Mouse (Mus musculus): ENCODE results near the gene Fam216b. TPM values are rescaled to one million over a fixed set of nuclear protein-coding genes. Genes with fewer than 3 reads are reported as not detected.

Fam216b gene
- polyA plus RNA-seq, 1 experiment from 2014 or later, result 3.8 TPM

DNA sequence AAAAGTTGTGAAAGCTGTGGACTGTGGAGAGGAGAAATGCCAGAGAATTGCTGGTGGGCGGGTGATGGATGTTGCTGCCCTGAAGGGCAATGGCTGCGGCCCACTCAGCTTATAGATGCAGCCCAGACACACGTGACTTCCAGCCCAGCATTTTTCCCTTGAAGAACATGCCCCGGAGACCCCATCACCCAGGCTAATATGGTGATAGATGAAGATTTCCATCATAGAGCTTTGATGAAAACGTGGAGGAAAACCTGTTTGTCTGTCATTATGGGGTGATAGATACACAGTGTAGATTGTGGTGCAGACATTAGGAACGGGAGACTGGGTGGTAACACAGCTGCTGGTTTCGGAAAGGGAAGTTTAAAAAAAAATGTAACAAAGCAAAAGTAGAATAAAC, 31.4 kb downstream of the Fam216b start:
- Histone ChIP-seq H3K4me3 (ENCODE audit: low read depth, low read length) (no peak overlapping the region), H3K36me3 (ENCODE audit: control insufficient read depth, insufficient read depth, low read length) (no peaks in the 10 kb centered on the region), H3K4me2 (ENCODE audit: low read length) (no peak overlapping the region), H3K9ac (ENCODE audit: low read depth, low read length) (no peak overlapping the region), H3K27me3 (ENCODE audit: control insufficient read depth, insufficient read depth, low read depth, low read length) (no peaks in the 10 kb centered on the region), H3K4me1 (ENCODE audit: control insufficient read depth, insufficient read depth, low read length) (peaks cover 7% of the 10 kb centered on the region; the same call in 1 of the 2 replicates), H3K27ac (ENCODE audit: low read length) (no peak overlapping the region), H3K9me3 (replicated peaks; ENCODE audit: control insufficient read depth, low read length, poor library complexity, severe bottlenecking) (no peaks in the 10 kb centered on the region)
- no peak for ATAC-seq
- 85% methylated on average over 7 of the region's 7 CpGs for WGBS

- H3K36me3 ChIP-seq (ENCODE audit: control insufficient read depth, insufficient read depth, low read length), result no peaks in the 10 kb centered on the region
- no peak overlapping the region for H3K4me2 ChIP-seq (ENCODE audit: low read length)
- no peak overlapping the region for H3K27ac ChIP-seq (ENCODE audit: low read length)
- no peaks in the 10 kb centered on the region for H3K27me3 ChIP-seq (ENCODE audit: control insufficient read depth, insufficient read depth, low read depth, low read length)
- no peaks in the 10 kb centered on the region for H3K9me3 ChIP-seq (replicated peaks; ENCODE audit: control insufficient read depth, low read length, poor library complexity, severe bottlenecking)
- no peak overlapping the region for H3K9ac ChIP-seq (ENCODE audit: low read depth, low read length)
- no peak overlapping the region for H3K4me3 ChIP-seq (ENCODE audit: low read depth, low read length)
- no peak for ATAC-seq
- 90% methylated on average over 3 of the region's 3 CpGs for WGBS
- H3K4me1 ChIP-seq (ENCODE audit: control insufficient read depth, insufficient read depth, low read length), result peaks cover 7% of the 10 kb centered on the region; the same call in 1 of the 2 replicates
These were observed 32.4 kb downstream of the Fam216b start for GRCm38 (mm10) chr14:78056371-78056770.

GRCm38 (mm10) chr14:78048674-78049073, 40.1 kb downstream of the Fam216b start:
- Histone ChIP-seq H3K9ac (ENCODE audit: low read depth, low read length) (no peak overlapping the region), H3K4me3 (ENCODE audit: low read depth, low read length) (no peak overlapping the region), H3K4me1 (ENCODE audit: control insufficient read depth, insufficient read depth, low read length) (no peaks in the 10 kb centered on the region), H3K36me3 (ENCODE audit: control insufficient read depth, insufficient read depth, low read length) (no peaks in the 10 kb centered on the region), H3K27ac (ENCODE audit: low read length) (no peak overlapping the region), H3K4me2 (ENCODE audit: low read length) (no peak overlapping the region), H3K9me3 (replicated peaks; ENCODE audit: control insufficient read depth, low read length, poor library complexity, severe bottlenecking) (no peaks in the 10 kb centered on the region), H3K27me3 (ENCODE audit: control insufficient read depth, insufficient read depth, low read depth, low read length) (no peaks in the 10 kb centered on the region)
- 88% methylated on average over 4 of the region's 4 CpGs for WGBS
- ATAC-seq, result no peak

DNA sequence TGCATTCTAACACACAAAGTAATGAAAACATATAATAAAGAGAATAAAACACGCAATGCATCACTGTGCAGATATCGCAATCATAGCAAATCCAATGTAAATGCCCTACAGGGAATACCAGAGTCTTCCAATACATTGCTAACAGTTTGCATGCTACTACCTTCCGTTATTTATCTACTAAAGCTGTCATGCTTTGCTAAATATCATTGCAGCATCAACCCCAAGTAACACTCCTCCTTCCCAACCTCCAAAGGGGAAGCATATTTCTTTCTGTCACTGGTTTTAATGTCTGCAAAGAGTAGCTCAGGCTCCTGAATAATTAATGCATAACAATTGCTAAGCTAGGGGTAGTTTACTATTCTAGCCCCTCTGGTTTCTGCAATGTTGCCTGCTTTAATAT, 40.5 kb downstream of the Fam216b start:
- Histone ChIP-seq H3K4me1 (ENCODE audit: control insufficient read depth, insufficient read depth, low read length) (no peaks in the 10 kb centered on the region), H3K9me3 (replicated peaks; ENCODE audit: control insufficient read depth, low read length, poor library complexity, severe bottlenecking) (no peaks in the 10 kb centered on the region), H3K9ac (ENCODE audit: low read depth, low read length) (no peak overlapping the region), H3K4me3 (ENCODE audit: low read depth, low read length) (no peak overlapping the region), H3K36me3 (ENCODE audit: control insufficient read depth, insufficient read depth, low read length) (no peaks in the 10 kb centered on the region), H3K27me3 (ENCODE audit: control insufficient read depth, insufficient read depth, low read depth, low read length) (no peaks in the 10 kb centered on the region), H3K4me2 (ENCODE audit: low read length) (no peak overlapping the region), H3K27ac (ENCODE audit: low read length) (no peak overlapping the region)
- no peak for ATAC-seq
- WGBS, result 84% methylated on average over 3 of the region's 3 CpGs

- H3K4me1 ChIP-seq (ENCODE audit: control insufficient read depth, insufficient read depth, low read length), result no peaks in the 10 kb centered on the region; the same call in 1 of the 2 replicates
- H3K4me2 ChIP-seq (ENCODE audit: low read length), result no peak overlapping the region
- no peaks in the 10 kb centered on the region for H3K36me3 ChIP-seq (ENCODE audit: control insufficient read depth, insufficient read depth, low read length)
- no peak overlapping the region for H3K9ac ChIP-seq (ENCODE audit: low read depth, low read length)
- H3K9me3 ChIP-seq (replicated peaks; ENCODE audit: control insufficient read depth, low read length, poor library complexity, severe bottlenecking), result no peaks in the 10 kb centered on the region
- H3K27me3 ChIP-seq (ENCODE audit: control insufficient read depth, insufficient read depth, low read depth, low read length), result no peaks in the 10 kb centered on the region
- no peak overlapping the region for H3K27ac ChIP-seq (ENCODE audit: low read length)
- H3K4me3 ChIP-seq (ENCODE audit: low read depth, low read length), result no peak overlapping the region
- no peak for ATAC-seq
- 25% methylated on average over 2 of the region's 2 CpGs for WGBS
These were observed 45.7 kb downstream of the Fam216b start for GRCm38 (mm10) chr14:78043079-78043478.

DNA sequence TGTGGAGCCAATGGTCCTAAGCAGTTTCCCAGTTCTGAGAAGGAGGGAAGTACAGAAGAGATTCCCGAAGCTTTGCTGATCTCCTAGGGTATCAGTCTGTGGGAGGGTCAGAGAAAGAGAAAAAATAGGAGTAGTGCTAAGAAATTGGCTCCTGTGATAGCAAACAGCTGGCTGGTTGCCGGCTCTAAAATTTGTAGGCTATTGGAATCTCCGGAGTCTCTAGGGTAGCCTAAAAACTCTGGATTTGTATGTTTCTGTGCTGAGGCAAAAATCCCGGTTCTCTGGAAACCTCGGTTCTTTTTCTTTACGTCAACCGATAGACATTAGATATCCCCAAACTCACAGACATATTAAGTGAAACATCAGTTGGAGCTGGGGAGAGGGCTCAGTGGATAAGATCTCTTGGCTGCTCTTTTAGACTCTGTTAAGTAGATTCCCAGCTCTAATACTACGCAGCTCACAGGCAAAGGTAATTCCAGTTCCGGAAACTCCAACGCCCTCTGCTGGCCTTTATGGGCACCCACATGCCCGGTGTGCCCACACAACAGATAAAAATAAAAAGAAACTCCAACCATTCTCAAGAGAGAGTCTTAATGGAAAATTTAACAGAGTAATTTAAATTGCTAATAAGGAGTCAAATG, 46.8 kb downstream of the Fam216b start:
- WGBS, result 83% methylated on average over 11 of the region's 11 CpGs
- no peak overlapping the region for H3K4me3 ChIP-seq (ENCODE audit: low read depth, low read length)
- H3K27ac ChIP-seq (ENCODE audit: low read length), result no peak overlapping the region
- no peaks in the 10 kb centered on the region for H3K9me3 ChIP-seq (replicated peaks; ENCODE audit: control insufficient read depth, low read length, poor library complexity, severe bottlenecking)
- no peak for ATAC-seq
- no peaks in the 10 kb centered on the region for H3K36me3 ChIP-seq (ENCODE audit: control insufficient read depth, insufficient read depth, low read length)
- H3K4me1 ChIP-seq (ENCODE audit: control insufficient read depth, insufficient read depth, low read length), result no peaks in the 10 kb centered on the region; the same call in 1 of the 2 replicates
- H3K4me2 ChIP-seq (ENCODE audit: low read length), result no peak overlapping the region
- H3K27me3 ChIP-seq (ENCODE audit: control insufficient read depth, insufficient read depth, low read depth, low read length), result no peaks in the 10 kb centered on the region
- H3K9ac ChIP-seq (ENCODE audit: low read depth, low read length), result no peak overlapping the region

DNA sequence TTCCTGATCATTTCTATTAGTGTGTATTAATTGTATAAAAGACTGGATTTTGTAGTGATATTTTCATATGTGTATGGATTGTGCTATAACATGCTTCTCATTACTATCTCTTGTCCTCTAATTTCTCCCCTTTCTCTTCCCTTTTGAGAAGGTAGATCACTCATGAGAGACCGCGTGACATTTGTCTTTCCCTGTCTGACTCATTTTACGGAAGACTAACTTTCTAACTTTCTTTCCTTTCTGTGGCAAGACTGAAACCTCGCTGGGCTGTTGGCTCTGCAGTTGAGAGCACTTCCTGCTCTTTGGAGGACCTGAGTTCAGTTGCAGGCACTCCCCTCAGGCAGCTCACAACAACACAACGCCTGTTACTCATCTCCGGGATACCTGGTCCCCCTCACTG, 48.2 kb downstream of the Fam216b start:
- WGBS, result 84% methylated on average over 6 of the region's 6 CpGs
- no peak overlapping the region for H3K4me2 ChIP-seq (ENCODE audit: low read length)
- no peaks in the 10 kb centered on the region for H3K27me3 ChIP-seq (ENCODE audit: control insufficient read depth, insufficient read depth, low read depth, low read length)
- no peak for ATAC-seq
- H3K9ac ChIP-seq (ENCODE audit: low read depth, low read length), result no peak overlapping the region
- H3K27ac ChIP-seq (ENCODE audit: low read length), result no peak overlapping the region
- no peaks in the 10 kb centered on the region for H3K9me3 ChIP-seq (replicated peaks; ENCODE audit: control insufficient read depth, low read length, poor library complexity, severe bottlenecking)
- no peaks in the 10 kb centered on the region; the same call in 1 of the 2 replicates for H3K4me1 ChIP-seq (ENCODE audit: control insufficient read depth, insufficient read depth, low read length)
- no peak overlapping the region for H3K4me3 ChIP-seq (ENCODE audit: low read depth, low read length)
- H3K36me3 ChIP-seq (ENCODE audit: control insufficient read depth, insufficient read depth, low read length), result no peaks in the 10 kb centered on the region

- Histone ChIP-seq H3K4me2 (ENCODE audit: low read length) (0 out of 2 replicates have a peak overlapping the region, but pooled peaks have one; percentile 10), H3K4me3 (ENCODE audit: low read depth, low read length) (no peak overlapping the region), H3K27me3 (ENCODE audit: control insufficient read depth, insufficient read depth, low read depth, low read length) (no peaks in the 10 kb centered on the region), H3K9me3 (replicated peaks; ENCODE audit: control insufficient read depth, low read length, poor library complexity, severe bottlenecking) (no peaks in the 10 kb centered on the region), H3K36me3 (ENCODE audit: control insufficient read depth, insufficient read depth, low read length) (no peaks in the 10 kb centered on the region), H3K9ac (ENCODE audit: low read depth, low read length) (no peak overlapping the region), H3K4me1 (ENCODE audit: control insufficient read depth, insufficient read depth, low read length) (no peaks in the 10 kb centered on the region; the same call in 1 of the 2 replicates), H3K27ac (ENCODE audit: low read length) (peak overlapping the region; percentile 38; the same call in 1 of the 2 replicates)
- peak; percentile 67 for ATAC-seq
- 47% methylated on average over 8 of the region's 8 CpGs for WGBS
These were observed 49.9 kb downstream of the Fam216b start for GRCm38 (mm10) chr14:78038876-78039275.
